Mouse (Mus musculus) G1E-ER4 (cell line): Measurements from ENCODE around the gene Nr4a1. TPM values are rescaled to one million over a fixed set of nuclear protein-coding genes. Genes with fewer than 3 reads are reported as not detected.

Experiments
- GATA1 ChIP-seq: IDR thresholded peaks from one replicate; pipeline ENCODE4 v1.8.0; 2012; ENCODE audit warnings: low read length, inconsistent platforms
- polyA plus RNA-seq: library from polyadenylated mRNA; stranded (reverse); fragments of >175 nt; gene quantifications from 2 replicates; pipeline ENCODE4 v1.2.3, GENCODE M21; 2012

The Nr4a1 gene
- polyA plus RNA-seq, 1 experiment, result not detected

DNA sequence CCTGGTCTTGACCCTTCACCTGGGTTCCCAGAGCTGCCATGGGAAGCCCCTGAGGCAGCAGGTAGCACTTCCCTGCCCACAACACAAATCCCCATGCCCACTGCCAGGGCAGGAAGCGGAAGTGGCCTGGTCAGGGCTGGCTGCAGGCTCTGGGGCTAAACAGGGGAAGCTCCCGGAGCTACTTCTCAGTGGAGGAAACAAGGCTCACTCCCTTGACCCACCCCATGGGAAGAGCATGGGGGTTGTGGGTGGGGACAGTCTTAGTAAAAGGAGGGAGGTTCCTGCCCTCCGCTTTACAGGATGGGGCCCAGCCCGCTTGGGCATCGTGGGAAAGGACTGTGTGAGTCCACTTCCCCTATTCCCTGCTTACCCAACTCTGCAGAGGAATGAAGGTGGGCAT is 8.4 kb downstream of the Nr4a1 start:
- TF ChIP-seq GATA1, result no peak

DNA sequence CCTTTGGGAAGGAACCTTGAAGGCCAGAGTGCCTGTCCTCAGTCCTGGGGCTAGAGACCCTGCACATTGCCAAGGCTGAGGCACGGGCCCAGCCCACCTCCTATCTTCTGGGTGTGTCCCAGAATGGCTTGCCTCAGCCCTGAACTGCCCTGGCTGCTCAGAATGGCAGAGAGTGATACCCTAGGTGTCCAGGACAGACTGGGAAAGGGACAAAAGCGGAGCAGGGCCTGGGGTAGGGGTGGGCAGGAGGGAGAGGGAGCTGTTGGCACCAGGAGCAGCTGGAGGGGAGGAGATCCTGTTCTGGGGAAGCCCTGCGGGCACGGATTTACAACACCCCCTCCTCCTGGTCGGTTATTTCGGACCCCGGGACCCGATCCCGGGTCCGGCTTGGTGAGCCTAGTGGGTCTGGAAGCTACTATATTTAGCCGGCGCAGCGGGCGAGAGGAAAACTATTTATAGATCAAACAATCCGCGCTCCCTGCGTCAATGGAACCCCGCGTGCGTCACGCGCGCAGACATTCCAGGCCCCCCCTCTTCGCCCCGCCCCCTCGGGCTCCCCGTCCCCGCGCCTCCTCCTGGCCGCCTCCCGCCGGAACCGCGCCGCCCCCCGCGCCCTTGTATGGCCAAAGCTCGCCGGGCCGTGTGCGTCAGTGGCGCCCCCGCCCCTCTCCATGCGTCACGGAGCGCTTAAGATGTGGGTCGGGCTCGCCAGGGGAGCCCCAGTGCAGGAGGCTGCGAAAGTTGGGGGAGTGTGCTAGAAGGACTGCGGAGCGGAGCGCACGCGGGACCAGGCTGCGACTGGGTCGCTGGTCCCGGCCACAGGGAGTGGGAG is 12.3 kb downstream of the Nr4a1 start:
- no peak for TF ChIP-seq GATA1

DNA sequence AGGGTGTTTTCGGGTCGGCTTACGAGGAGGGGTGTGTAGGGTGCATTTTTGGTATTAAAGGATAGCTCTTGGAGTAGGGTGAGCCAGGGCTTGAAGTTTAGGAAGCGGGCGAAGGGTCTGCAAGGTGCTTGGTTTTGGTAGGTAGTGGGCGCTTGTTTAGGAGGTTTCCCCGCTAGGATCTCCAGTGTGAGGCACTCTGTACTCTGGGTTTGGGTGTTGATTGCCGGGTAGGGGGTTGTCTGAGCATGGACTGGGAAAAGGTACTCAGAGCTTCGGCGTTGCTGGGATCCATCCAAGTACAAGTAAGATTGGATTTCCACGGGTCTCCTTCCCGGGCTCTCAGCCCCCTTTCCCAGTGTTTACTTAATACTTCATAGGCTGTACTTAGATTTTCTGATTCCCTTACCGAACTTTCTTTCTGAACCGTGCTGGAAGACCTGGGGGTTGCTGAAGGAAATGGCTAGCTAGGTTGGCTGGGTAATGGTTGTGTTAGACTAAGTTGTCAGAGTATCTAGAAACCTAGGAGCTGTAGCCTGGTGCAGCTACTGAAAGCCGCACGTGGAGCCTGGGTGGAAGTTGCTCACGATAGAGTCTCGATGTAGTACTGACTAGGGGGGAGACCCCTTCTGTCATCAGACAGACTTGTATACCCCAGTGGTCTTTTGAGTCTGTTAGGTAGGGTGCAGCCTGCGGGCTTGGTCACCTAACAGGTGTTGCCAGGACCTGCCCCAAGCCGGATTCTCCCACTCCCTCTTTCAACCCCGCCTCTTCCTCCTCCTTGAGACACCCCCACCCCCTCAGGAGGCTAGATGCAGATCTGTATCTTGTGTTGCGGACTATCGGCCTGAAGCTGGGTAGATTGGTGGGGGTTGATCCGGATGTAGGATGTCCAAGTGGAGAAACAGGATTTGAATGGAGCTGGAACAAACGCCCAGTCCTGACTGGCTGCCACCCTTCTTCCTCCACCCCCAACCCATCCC is 13.3 kb downstream of the Nr4a1 start:
- no peak for TF ChIP-seq GATA1

DNA sequence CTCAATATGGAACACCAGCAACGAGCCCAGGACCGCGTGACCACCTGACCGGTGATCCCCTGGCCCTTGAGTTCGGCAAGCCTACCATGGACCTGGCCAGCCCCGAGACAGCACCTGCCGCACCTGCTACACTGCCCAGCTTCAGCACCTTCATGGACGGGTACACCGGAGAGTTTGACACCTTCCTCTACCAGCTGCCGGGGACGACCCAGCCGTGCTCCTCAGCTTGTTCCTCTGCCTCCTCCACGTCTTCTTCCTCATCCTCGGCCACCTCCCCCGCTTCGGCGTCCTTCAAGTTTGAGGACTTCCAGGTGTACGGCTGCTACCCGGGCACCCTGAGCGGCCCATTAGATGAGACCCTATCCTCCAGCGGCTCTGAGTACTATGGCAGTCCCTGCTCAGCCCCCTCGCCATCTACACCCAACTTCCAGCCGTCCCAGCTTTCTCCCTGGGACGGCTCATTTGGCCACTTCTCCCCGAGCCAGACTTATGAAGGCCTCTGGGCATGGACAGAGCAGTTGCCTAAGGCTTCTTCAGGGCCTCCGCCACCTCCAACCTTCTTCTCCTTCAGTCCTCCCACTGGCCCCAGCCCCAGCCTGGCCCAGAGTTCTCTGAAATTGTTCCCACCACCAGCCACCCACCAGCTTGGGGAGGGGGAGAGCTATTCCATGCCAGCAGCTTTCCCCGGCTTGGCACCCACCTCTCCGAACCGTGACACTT is 16.2 kb downstream of the Nr4a1 start:
- TF ChIP-seq GATA1, result no peak

DNA sequence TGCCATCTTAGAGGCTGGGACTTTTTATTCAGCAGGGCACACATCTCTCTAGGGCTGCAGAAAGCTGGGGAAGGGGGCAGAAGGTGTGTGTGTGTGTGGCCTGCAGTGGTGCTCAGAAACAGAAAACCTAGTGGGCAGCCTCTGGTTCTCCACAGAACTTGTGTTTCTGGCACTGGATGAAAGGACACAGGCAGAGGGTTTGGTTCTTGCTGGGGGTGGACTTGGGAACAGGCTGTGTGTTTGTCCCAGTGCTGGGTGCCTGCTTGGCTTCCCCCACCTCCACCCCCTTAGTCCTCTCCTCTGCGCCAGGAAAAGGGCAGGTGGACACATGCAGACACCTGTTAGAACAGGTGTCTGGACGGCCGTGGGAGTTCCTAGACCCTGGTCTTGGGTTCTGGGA is 17.0 kb downstream of the Nr4a1 start:
- TF ChIP-seq GATA1, result no peak

DNA sequence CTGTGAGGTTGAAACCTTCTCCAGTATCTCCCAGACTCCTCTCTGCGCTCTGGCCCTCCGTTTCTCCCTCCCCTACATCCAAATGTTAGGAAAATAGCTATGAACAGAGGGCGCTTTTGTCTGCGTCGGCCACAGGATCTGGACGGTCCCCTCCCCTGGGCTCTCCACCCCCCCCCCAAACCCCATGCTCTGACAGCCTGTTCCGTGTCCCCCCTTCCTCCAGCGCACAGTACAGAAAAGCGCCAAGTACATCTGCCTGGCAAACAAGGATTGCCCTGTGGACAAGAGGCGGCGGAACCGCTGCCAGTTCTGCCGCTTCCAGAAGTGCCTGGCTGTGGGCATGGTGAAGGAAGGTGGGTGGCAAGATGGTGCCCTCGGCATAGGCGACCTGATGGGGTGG is 17.4 kb downstream of the Nr4a1 start:
- TF ChIP-seq GATA1, result no peak

DNA sequence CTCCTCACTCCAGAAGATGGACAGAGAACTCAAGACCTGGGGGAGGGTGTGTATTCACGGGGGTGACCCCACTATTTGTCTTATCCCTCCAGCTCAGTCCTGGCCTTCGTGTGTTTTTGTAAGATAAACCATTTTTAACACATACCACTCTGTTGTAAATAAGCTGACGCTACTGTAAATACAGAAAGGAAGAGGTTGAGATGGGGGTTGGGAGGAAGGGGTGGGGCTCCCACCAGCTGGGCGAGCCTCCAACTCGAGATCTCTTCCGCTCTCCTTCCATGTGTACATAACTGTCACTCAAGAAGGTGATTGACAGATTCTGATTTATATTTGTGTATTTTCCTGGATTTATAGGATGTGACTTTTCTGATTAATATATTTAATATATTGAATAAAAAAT is 20.3 kb downstream of the Nr4a1 start:
- TF ChIP-seq GATA1, result no peak

DNA sequence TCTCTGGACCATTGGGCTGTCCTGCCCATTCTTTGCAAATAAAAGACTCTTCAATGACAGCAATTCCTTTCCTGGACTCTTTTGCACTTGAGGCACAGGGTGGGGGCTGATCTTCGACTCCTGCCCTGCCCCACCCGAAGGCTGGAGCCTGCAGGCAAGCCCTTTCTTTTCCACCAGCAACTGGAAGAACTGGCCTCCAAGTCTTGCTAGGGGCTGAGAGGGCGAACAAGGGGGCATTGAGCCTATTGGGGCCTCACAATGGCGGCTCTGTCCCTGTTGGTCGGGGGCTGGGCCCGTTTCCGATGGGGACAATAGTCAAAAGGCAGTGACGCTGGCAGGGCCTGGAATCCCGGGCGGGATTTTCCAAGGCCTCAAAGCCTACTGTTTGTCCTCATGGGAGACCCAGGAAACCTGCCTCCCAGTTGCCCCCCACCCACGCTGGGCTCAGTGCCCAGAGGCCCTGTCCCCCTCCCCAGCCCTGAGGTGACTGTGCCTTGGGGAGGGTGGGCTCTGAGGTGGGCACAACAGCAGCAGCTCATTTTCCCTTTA is 23.4 kb downstream of the Nr4a1 start:
- TF ChIP-seq GATA1, result no peak

DNA sequence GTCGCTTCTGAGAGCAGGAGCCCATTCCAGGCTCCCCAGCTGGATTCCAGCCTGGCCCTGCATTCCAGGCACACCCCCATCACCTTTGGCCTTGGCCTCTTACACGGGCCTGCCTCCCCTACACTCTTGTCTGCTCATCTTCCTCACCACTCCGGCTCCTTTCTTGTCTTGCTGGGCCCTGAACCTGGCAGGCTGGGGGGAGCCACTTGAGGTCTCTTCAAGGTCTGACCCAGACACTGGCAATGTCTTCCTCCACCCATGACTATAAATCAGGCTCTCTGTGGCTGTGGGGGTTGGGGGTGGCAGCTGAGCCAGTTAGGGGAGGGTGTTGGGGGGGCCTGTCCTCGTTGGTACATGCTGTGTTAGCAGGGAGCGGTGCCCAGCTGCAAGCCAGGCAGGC is 24.5 kb downstream of the Nr4a1 start:
- no peak for TF ChIP-seq GATA1

DNA sequence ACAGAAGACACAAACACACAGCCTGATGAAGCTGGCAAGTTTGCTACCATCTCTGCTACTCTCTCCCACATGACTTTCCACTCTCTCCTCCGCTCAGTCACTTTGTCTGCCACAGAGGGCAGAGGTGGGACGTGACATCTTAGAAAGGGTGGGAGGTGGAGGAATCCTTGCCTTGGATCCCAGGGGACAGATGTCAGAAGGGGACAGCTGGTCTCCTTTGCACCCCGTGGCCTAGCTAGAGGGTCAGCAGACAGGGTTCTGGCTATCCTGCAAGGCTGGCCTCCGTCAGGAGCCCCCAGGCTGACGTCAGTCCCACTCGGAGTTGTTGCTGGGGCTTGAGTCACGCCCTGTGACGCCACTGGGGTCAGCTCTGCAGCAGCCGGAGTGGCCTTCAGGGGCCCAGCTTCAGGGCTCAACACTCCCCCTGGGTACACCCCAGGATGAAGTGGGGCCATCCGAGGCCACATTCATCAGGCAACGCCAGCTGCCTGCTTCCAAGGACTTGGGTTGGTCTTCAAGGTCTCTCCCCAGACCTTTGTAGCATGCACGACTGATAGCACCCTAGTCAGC is 25.4 kb downstream of the Nr4a1 start:
- TF ChIP-seq GATA1, result no peak

DNA sequence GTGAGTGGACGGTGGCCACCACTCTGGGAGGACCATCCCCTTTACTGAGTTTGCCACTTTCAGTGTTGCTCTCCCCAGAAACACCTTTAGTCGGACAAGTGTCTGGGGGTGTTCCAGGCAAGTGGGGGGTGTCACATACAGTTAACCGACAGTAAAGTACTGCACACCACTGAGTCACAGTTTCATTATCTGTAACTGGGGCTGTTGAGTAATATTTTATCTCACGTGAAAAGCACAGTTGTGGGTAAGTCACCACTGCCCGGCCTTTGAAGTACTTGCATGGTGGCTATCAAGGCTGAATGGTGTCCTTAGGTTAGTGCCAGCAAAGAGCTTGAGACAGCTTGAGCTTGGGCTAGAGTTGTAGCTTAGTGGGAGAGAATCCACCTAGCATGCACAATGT is 28.4 kb downstream of the Nr4a1 start:
- TF ChIP-seq GATA1, result no peak

DNA sequence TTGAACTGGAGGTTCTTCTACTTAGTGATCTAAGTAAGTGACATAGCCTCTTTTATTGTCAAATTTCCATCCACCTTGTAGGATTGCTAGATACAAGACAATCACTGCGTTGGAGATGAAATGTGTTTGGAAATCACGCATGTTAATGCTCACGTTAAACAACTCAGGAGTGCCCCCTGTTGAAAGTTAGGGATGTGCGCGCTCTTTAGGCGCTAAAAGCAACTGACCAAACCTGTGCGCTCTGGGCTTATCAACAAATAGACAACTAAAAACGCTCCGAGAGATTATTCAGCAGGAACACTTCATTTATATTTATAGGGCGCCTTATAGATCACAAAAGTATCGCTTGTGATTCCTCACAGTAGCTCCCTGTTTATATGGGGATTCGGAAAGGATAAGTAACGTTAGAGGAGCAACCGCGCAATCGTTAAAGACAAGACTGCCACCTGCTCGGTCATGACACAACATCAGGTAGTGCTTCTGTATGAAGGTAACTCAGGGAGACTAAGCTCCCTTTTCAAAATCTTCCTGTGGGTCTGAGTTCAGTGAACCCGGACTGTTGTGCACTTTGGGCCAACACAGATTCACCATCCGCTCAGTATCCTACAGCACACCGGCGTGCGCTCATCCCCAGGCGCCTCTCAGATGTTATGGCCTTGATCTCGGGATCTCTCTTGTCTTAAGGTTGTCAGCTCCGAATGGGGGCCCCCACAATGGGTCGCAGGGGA is 29.3 kb downstream of the Nr4a1 start:
- TF ChIP-seq GATA1, result no peak

DNA sequence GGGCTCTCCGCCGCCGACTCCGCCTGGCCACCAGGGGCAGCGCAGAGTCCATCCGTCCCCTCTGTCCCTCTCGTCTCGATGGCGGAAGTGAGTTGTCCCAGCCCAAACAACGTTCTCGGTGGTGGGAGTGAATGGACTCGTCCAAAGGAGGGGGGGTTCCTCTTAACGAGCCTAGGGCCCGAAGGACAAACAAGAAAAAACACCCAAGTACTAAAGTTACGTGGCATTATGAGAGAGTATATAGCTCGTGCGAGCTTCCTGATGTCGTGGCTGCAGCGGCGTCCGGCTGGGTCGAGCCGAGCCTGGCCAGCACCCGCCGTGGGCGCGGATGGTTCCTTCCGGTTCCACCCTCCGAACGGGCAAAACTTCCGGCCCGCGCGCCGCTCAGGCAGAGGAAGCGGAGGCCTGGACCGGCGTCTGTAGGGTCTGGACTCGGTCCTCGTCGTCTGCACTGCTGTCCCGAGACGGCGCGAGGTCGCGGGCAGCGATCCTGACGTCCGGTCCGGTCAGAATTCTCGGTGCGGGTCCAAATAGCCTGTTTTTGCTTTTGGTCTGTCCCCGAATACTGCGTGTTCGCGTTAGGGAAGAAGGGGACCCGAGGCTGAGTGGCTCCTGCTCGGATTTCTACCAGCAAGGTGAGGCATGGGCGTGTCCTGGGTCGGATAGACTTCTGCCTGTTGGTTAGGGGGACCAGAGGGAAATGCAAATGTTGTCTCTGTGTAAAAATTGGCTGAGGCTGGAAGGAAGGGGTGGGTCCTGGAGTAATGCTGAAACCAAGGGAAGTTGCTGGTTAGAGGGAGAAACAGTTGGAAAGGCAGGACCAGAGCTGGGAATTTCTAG is 30.1 kb downstream of the Nr4a1 start, which contains the start of gene Atg101:
Gene Atg101 (plus strand): TSS at position 362 of the 840 bp plus-strand sequence.
- TF ChIP-seq GATA1, result no peak
